Mouse (Mus musculus): ENCODE measurements at regions not wholly inside any gene's neighbourhood (a gene's known extent, or its start where the extent isn't known, plus 50 kb on each side); places are given as distances from the start of the nearest gene placed in this dataset.

DNA sequence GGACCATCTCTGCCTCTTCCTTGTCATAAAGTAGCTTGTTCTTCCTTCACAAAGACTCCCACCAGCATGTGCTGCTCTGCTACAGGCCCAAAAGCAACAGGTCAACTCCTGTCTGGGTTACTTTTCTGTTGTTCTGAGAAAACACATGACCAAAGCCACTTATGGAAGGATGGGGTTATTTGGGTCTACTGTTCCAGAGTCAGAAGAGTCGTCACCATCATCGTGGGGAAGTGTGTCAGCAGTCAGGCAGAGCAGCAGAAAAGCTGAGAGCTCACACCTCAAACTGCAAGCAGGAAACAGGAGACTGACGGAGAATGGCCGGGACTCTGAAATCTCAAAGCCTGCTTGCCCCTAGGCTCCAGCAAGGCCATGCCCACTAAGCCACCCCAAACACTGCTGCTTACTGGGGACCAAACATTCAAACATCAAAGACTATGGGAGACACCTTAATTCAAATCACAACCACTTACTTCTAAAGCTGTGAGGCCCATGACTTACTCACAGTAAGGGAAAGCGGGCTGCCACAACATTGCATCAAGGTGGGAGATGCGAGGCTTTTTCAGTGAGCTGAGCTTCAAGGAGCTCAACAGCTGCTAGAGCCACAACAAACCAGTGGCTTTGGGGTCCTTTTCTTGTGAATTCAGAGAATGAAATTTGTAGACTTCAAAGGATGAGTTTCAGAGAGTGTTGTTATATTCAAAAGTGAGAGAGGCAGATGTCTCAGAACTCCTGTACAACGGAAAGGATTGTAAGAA is 96.6 kb upstream of the Hs6st1 start:
- DNase-seq (ENCODE audit: low spot score): peak; percentile 54

DNA sequence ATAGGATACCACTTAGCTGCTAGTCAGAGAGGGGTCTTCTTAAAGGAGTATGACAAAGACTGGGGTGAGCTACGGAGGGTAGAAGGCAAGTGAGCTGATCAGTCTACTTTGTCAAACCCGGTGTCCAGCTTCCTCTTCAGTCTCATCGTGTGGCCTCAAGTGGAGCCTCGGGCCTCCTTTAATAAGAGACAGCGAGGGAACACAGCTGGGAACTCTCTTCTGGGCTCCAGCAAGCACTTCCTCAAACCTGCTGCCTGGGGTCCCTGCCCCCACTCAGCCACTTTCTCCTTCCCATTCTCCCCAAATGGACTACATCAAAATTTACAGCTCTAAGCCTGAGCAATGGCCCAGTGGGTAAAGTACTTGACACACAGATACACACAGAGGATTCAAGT is 96.0 kb upstream of the Hs6st1 start:
- no peak for DNase-seq (ENCODE audit: low spot score)

DNA sequence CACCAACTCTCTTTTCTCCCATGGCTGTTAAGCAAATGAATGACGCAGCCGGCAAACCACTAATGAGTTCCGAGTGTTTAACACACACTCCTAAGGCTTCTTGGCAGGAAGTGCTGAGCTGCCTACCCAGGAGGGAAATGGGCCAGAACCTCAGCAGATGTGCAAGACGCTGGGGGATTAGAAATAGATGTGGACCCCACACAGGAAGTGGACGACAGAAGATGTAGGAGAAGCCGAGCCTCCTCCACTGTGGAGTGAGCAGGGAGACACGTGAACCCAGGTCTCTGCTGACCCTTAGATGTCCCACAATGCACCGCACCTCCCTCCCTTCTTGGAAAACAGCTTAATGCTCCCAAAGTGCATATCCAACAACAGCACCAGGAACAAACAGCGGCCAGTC is 94.8 kb upstream of the Hs6st1 start:
- DNase-seq (ENCODE audit: low spot score): no peak

DNA sequence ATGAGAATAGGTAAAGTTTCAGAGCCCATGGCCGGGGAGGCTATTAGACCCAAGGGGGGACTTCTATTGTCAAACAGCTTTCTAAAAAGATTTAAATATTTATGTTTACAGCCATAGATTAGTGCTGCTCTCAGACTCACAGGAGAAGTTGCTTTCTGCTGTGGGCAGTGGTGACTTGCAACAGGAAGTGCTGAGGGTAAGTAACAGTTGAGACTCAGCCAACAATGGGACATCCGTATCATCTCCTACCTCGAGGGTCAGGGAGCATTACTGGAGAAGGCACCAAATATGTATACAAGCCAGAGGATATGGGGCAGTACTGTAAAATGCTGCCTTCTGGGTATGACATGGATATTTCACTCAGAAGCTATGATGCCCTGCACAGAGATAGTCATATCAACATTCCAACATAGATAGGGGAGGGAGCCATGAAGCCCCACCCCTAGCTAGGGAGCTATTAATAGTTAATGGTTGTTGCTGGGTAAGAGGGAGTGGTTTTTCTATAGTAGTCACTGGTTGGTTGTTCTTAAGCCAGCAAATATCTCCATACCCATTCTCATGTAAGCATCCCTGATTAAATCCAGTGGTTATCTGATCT is 92.5 kb upstream of the Hs6st1 start:
- DNase-seq (ENCODE audit: low spot score): no peak

DNA sequence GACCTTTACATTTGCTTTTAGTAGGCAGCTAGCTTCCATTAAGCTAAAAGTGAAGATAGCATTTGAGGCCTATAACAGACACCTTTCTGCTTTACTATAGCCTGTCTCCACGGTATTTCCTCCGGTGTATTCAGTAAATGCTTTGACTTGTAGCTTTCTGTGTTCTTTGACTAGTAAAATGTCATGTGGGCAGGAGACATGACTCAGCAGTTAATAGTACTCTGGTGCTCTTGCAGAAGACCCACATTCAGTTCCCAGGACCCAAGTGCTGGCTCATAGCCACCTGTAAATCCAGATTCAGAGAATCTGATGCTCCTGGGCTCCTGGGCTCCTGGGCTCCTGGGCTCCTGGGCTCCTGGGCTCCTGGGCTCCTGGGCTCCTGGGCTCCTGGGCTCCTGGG is 91.7 kb upstream of the Hs6st1 start:
- DNase-seq (ENCODE audit: low spot score): no peak

DNA sequence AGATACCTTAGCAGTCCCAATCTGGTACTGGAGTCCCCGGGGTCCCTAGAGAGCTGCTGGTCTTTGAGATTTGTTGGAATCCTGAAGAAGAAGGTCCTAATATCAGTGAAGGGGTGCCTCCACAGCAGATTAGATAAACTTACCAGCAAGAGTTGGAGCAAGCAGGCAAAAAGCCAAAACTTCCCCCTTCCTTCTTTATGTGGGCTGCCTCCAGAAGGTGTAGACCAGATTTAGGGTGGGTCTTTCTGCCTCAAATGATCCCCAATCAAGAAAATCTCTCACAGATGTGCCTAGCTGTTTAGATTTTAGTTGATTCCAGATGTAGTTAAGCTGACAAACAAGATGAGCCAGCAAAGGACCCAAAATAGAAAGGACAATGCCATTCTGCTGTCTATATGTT is 90.1 kb upstream of the Hs6st1 start:
- DNase-seq (ENCODE audit: low spot score): no peak

DNA sequence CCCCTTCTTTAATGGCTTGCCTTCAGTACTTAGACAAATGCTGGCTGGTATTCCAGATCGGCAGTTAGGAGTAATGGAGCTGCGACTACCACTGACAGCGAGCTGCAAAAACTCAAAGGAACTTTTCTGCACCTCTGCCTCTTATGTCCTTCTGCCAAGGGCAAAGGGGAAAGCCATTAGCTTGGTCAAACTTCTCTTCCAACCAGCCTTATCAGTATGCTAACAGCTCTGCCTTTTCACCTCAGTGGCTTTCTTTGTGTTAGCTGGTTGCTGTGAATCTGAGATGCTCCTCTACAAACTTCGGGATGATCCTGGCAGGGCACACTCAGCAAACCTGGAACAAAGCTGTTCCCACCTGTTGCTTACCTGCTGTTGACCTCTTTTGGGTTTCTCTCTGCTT is 89.4 kb upstream of the Hs6st1 start:
- DNase-seq (ENCODE audit: low spot score): no peak

DNA sequence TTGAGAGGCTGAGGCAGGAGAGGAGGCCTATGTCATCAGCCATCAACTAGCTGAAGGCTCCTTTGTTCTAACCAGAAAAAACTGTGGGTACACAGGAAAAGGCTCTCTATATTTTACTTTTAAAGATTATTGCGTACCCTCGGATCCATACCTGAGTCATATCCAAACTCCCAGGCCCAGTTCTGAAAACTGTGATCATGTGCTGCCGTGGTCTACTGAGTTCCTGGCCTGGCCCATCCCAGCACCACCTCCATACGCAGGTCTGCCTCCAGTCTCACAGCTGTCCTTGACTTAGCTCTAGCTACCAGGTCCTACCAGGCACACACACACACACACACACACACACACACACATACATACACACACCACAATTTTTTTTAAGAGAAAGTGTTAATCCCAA is 87.0 kb upstream of the Hs6st1 start:
- no peak for DNase-seq (ENCODE audit: low spot score)

DNA sequence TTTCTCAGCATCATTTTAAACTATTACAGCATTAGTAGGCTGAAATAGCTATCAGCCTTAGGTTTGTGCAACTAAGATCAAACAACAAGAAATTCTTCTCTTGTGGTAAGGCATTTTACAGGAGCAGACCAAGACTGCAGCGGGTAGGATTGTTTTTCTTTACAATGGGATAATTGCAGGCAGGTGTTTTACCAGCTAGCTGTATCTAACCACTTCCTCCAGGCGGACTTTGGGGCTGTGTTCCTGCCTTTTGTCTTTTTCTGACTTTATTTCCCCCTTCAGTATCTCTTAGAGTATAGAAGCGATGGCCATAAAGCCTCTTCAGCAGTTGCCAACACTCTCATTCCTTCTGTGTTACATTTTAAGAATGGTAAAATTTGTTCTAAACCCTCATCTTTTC is 84.8 kb upstream of the Hs6st1 start:
- no peak for DNase-seq (ENCODE audit: low spot score)

DNA sequence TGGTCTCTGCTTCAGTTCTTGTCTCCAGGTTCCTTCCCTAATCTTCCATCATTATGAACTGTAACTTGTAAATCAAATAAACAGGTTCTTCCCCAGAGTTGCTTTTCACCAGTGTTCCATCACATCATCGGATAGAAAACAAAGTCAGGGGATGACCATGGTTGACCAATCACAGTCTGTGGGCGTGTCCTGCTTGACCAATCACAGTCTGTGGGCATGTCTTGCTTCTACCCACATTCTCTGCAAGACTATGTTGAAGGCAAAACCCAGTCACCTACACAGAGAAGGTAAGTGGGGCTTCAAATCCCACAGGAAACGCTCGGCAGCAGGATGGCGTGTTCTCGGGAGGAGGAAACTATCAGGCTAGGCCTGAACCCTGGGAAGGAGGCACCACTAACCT is 82.9 kb upstream of the Hs6st1 start:
- DNase-seq (ENCODE audit: low spot score): no peak

DNA sequence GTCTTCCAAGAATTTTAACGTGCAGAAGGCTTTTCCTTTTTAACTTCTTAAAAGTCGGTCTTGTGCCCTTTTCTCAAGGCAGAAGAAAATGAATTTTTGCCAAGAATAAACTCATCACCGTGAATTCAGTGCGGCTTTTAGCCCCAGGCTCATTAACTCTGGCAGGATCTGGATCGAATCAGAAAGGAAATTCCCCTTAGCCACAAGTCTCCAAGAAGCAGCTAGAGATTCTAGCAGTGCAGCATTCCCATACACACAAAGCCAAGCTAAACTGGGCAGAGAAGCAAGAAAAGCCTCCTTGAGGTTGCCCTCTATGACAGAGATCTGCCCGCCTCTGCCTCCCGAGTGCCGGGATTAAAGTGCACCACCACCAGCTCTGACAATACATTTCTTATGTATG is 81.5 kb upstream of the Hs6st1 start:
- no peak for DNase-seq (ENCODE audit: low spot score)

DNA sequence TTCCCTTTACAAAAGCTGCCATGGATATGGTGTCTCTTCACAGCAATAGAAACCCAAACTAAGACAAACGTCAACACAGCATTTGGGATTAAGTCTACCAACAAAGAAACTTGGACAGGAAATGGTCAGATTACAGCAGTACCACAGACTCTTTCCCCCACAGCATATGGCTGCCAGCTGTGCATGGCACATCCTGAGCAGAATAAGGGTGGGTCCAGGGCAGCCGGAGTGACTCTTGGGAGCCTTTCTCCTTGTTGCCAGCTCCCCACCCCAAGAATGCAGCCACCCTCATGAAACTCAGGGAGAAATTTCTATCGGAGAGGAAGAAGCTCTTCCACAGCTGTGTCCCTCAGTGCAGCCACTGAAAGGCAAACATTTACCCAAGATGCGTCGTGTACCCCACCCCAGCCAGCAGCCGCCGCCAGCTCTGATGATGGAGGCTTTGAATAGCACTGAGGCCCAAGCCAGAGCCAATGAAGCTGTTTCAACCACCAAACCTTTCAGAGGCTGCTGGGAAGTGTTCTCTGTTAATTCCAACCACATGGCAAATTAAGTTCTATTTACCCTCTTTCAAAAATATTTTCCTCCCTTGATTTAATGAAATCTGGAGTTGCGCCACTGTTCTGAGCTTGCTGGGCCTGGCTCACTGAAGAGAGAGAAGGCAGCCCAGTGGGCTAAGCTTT is 75.8 kb upstream of the Hs6st1 start:
- no peak for DNase-seq (ENCODE audit: low spot score)

DNA sequence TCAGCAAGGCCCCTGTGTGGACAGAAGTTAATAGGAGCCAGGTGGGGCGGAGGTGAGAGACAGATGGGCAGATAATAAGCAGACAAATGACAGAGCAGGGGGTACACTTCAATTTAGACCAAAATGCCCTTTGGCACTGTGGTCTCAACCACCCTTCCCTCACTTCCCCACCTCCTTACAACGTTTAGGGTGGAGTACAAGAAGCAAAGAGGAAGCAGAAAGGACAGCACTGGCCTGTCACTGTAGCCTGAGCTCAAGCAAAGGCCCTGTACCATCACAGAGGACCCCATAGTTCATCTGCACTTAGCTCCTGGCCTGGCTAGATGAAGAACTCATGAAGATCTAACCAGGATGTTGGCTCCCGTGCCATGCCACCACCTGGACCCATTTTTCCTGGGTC is 75.3 kb upstream of the Hs6st1 start:
- DNase-seq (ENCODE audit: low spot score): no peak

DNA sequence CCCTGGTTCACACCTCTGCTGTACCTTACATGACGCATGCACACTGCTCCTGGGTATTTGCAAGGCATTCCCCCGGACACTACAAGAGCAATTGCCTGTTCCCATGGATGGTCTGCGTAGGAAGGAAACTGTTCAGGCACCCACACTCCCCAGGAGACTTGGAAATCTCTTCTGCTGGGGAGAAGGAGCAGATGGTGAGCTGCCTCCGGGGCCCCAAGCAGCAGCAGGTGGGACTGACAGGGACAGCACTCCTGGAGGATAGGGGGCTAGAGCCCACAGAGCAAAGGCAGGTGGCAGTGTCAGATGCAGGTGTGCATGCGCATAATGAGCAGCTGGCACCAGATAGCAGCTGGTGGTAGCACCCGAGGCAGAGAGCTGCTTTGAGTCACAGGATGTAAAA is 72.5 kb upstream of the Hs6st1 start:
- no peak for DNase-seq (ENCODE audit: low spot score)

DNA sequence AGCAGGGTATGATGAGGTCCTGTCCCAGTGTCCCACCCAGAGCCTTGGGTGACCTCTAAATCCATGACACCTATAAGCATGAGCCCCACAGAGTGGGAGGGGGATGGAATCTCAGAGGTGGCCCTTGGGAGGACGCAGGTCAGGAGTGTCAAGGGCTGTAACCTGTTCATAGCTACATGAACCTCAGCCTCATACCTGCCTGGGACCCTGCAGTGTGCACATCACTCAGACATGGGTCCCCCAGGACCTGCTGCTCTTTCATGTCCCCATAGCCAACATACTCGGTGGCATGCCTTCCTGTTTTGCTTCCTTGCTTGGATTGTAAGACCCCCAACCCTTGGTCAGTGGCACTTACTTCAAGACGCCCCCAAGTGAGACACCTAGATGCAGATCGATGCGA is 66.9 kb upstream of the Hs6st1 start:
- DNase-seq (ENCODE audit: low spot score): no peak

DNA sequence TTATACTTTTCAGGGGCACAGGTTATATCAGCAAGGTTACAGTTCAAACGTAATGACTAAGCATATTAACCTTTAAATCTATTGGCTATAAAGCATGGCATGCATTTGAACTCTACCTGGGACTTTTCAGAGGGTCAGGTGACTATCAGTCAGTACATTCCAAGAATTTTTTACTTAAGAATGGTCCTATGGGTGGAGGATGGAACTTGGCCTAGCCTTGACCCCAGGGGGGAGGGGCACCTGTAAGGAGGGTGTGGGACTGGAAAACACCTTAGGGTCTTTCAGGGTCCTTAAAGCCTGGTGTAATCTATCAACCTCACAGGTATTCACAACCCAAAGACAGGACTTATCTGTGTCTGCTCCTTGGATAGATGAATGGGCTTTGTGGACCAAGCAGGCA is 66.4 kb upstream of the Hs6st1 start:
- no peak for DNase-seq (ENCODE audit: low spot score)

DNA sequence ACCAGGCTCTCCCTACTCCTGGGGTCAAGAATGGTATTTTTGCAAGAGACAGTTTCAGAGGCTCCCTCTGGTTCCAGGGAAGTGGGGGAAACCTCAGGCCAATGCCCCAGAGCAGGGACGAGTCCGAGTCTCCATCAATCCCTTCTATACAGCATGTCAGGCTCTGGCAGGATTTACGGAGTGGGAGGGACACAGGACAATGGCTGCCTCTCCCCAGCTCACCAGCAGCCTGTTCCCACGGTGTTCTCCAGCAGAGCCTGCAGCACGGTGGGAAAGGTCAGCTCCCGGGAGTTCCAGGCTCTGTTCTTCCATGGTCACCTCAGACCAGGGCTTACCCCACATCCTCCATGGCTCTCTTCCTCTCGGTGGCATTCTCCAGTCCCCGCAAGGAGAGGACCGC is 64.6 kb upstream of the Hs6st1 start:
- no peak for DNase-seq (ENCODE audit: low spot score)

DNA sequence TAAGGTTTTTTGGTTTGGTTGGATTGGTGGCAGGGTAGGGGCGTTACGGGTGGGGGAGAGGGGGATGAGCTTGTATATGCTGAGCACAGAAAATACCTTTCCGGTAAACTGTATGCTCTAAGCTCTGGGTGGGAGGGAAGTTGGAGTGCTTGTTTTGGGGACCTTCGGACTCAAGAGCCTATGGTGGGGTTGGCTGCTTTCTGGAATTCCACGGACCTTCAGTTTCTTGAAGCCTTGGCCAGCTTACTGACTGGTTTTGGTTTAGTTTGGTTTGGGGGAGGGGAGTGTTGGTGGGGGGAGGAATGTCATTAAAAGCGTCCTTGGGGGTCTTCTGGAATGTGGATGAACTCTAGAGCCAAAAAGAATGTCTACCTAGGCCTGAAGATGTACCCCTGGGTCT is 59.6 kb upstream of the Hs6st1 start:
- no peak for DNase-seq (ENCODE audit: low spot score)

DNA sequence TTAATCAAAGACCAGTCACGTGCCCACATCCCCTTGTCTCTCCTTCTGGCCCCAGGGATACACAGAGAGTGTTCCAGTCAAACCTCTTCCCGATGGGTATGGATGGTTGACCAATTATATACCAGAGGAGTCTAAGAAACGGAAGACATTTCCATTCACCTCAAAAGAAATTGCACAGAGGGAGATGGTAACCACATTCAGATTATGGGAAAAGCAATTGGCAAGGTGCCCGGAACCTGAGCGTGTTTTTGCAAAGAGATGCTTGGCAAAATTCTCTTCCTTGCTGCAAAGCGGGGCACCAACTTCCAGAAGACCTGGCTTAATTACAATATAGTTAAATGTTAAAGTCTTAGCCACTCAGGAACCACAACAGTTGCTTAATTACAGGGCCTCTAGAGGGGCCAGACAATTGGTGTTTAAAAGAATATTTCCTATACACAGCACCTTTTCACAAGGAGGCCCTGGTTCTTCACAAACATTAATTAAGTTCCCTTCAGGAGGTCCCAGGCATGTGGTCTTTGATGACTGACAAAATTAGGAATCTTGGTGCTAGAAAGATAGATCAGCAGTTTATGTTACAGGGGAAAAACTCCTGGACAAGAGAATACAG is 59.1 kb upstream of the Hs6st1 start:
- DNase-seq (ENCODE audit: low spot score): no peak

DNA sequence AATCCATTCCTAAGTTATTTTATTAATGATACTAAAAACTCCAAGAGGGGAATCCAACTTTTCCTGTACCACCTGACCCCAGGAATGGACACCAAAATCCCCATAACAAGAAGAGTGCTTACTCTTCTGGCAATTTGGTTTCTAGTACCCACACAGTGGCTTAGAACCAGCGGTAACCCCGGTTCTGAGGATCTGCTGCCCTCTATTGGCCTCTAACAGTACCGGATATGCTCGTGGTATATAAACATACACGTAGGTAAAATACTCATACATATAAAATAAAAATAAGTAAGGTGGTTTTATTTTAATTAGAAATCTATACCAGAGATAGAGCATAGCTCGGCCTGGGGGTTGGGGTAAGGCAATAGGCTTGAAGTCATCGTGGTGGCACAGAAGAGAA is 58.0 kb upstream of the Hs6st1 start:
- DNase-seq (ENCODE audit: low spot score): no peak

DNA sequence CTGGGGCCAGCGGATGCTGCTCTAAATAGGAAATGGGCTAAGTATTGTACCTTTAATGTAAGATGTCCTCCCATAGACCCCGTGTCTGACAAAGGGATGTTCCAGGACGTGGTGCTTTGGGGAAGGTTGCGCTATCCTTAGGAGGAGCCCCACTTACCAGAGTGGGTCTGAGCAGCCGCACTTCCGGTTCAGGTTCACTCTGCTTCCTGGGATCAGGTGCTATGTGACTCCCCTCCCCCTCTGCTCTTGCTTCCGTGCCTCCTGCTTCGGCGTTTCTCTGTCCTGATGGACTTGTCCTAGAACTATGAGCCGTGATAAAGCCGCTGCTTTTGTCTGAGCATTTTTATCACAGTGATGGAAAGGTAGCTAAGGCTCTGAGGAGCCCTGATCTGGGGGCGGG is 57.4 kb upstream of the Hs6st1 start:
- no peak for DNase-seq (ENCODE audit: low spot score)

DNA sequence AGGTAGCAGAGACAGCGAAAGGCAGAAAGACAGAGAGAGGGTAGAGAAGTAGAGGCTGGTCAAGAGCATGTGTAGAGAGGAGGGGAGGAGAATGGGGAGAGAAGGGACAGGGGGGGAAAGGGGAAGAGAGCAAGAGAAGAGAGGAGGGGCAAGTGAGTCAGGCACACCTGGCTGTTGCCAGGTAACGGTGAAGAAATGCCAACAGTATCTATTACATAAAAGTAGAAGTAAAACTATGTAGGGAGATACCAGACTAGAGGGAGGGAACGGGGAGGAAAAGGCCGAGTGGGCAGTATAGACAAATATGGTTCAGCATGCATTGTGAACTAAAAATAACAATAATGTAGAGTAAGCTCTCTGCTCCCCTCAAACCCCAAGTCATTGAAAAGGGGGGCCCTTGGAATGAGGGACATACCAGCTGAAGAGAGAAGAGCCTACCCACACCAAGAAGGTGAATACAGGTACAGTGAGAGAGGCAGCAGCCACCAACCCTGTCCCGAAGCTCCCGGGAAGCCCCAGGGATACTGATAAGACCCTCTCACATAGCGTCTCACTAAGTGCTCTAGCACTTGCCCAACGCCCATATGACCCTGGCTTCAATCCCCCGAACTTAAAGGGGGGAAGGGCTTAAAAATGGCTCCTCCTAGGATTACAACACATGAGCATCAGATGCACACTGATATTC is 56.0 kb upstream of the Hs6st1 start:
- DNase-seq (ENCODE audit: low spot score): no peak
